Mouse (Mus musculus): ENCODE data around the gene Sumo1. TPM values are rescaled to one million over a fixed set of nuclear protein-coding genes. Genes with fewer than 3 reads are reported as not detected.
A peak's percentile ranks its signal among the peaks of the same experiment; 100 is the strongest.

Gene Sumo1
- total and polyA plus RNA-seq, 3 experiments, result 129 to 131 TPM; not detected in 1

DNA sequence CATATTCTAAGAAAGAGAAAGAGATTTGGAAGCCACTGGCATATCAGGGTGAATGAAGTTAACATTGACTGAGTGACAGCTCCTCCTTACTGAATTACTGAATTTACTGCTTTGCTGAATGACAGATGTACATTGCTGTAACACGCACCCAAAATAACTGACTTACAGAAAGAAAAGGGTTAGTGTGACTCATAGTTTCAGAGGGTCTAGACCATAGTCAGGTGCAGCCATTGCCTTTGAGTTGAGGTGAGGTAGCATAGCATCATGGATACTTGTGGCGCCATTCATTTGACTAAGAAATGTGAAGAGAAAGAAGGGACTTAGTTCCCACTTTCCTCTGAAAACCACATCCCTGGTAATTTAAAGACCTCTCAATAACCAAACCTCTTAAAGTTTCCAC, 3.0 kb upstream of the Sumo1 start:
- DNase-seq (ENCODE audit: low read depth, low spot score), result no peak
- H3K27ac ChIP-seq (ENCODE audit: control insufficient read depth, low read depth, low read length), result no peak overlapping the region
- H3K79me2 ChIP-seq (ENCODE audit: control insufficient read depth, insufficient read depth, low read length, poor library complexity), result peaks cover 31% of the 10 kb centered on the region

DNA sequence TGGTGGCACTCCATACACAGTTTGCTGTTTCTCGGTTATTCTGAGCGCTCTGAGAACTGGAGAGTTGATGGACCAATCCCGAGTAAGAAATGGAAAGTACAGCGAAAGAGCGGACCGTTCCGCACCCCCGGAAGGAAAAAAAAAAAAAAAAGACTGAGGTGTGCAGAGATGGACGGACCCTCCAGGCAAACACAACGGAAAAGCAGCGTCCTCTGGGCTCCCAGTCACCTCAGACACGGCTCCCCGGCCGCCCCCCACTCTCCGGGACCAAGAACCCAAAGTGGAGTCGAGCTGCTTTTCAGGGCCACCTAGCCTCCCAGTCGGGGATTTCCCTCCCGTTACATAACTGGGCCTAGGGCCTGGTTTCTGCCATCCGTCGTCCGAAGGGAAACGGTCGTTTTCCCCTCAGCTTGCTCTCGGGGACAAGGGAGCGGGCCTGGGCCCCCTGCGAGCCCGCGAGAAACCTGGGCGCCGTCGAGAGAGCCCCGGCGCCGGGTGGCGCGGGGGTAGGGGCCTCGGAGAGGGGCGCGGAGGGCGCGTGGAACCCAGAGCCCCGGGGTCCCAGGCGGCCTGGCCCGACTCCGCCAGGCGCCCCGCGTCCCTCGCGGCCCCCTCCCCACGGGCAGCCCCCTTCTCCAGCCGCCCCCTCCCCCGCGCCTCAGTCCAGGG, 538 bp downstream of the Sumo1 start:
- peak; percentile 79 for DNase-seq (ENCODE audit: low read depth, low spot score)
- Histone ChIP-seq H3K9me3 (replicated peaks; ENCODE audit: insufficient read depth, low read length) (no peaks in the 10 kb centered on the region), H3K79me2 (ENCODE audit: control insufficient read depth, insufficient read depth, low read length, poor library complexity) (peaks cover 61% of the 10 kb centered on the region), H3K27me3 (ENCODE audit: control insufficient read depth in 1 of 2, insufficient read depth in 2 of 2, low read length in 2 of 2) (no peaks in the 10 kb centered on the region), H3K27ac (ENCODE audit: control insufficient read depth, low read depth, low read length) (peak overlapping the region; percentile 73), H3K4me3 (ENCODE audit: control insufficient read depth in 1 of 2, insufficient read depth in 1 of 2, low read depth in 2 of 2, low read length in 2 of 2) (peak overlapping the region; percentile 77 to 89), H3K9ac (ENCODE audit: control insufficient read depth, low read depth, low read length, poor library complexity, severe bottlenecking) (peak overlapping the region; percentile 97), H3K36me3 (ENCODE audit: control insufficient read depth in 1 of 2, insufficient read depth in 2 of 2, low read length in 2 of 2) (peaks cover 0 to 20% of the 10 kb centered on the region in 2 experiments; a peak in 3 of 4 replicates), H3K4me1 (ENCODE audit: control insufficient read depth in 1 of 2, insufficient read depth in 2 of 2, low read length in 2 of 2) (peaks cover 5 to 6% of the 10 kb centered on the region in 2 experiments)
- no peak for TF ChIP-seq USF2 (IDR thresholded peaks at IDR 0.05; ENCODE audit: borderline replicate concordance in 1 of 2, insufficient read depth in 1 of 2, low read depth in 1 of 2, low read length in 2 of 2)
- no peak for TF ChIP-seq KAT2A (conservative IDR thresholded peaks at IDR 0.05; ENCODE audit: low read depth, low read length)
- 0 out of 2 replicates have a peak, but pooled peaks have one; percentile 57 for TF ChIP-seq SIN3A (IDR thresholded peaks at IDR 0.05; ENCODE audit: low read length)
- no peak for TF ChIP-seq ETS1 (IDR thresholded peaks at IDR 0.05; ENCODE audit: low read depth, low read length)
- TF ChIP-seq CHD2 (IDR thresholded peaks at IDR 0.05; ENCODE audit: low read length), result no peak
- TF ChIP-seq NRF1 (IDR thresholded peaks at IDR 0.05; ENCODE audit: insufficient read depth, low read depth, low read length, poor library complexity, severe bottlenecking), result no peak
- no peak for TF ChIP-seq NELFE (IDR thresholded peaks at IDR 0.05; ENCODE audit: low read depth, low read length)
- TF ChIP-seq MAFK (IDR thresholded peaks at IDR 0.05; ENCODE audit: borderline replicate concordance, low read depth, low read length), result no peak
- TF ChIP-seq JUND (IDR thresholded peaks at IDR 0.05; ENCODE audit: low read depth, low read length), result no peak
- no peak for TF ChIP-seq POLR2AphosphoS5 (IDR thresholded peaks at IDR 0.05; ENCODE audit: borderline replicate concordance, low read depth, low read length)
- no peak for TF ChIP-seq POLR2AphosphoS2 (IDR thresholded peaks at IDR 0.05; ENCODE audit: low read length)
- TF ChIP-seq MYC (IDR thresholded peaks at IDR 0.05; ENCODE audit: low read depth, low read length), result 0 out of 2 replicates have a peak, but pooled peaks have one; percentile 6
- 0 out of 2 replicates have a peak, but pooled peaks have one; percentile 25 for TF ChIP-seq MAZ (IDR thresholded peaks at IDR 0.05; ENCODE audit: low read depth, low read length)
- no peak for TF ChIP-seq POLR2A (IDR thresholded peaks at IDR 0.05; ENCODE audit: control insufficient read depth in 1 of 2, insufficient read depth in 1 of 2, low read depth in 1 of 2, low read length in 2 of 2, poor library complexity in 1 of 2)
- TF ChIP-seq ZC3H11A (IDR thresholded peaks at IDR 0.05; ENCODE audit: low read depth, low read length), result no peak
- peak; percentile 90 for TF ChIP-seq ZNF384 (IDR thresholded peaks at IDR 0.05; ENCODE audit: low read depth, low read length)
- TF ChIP-seq ZMIZ1 (IDR thresholded peaks at IDR 0.05; ENCODE audit: low read depth, low read length), result no peak
- no peak for TF ChIP-seq TAL1 (IDR thresholded peaks at IDR 0.05; ENCODE audit: low read length)
- no peak for TF ChIP-seq RAD21 (IDR thresholded peaks at IDR 0.05; ENCODE audit: low read depth, low read length)
- TF ChIP-seq GABPA (IDR thresholded peaks at IDR 0.05; ENCODE audit: low read depth, low read length), result no peak
- TF ChIP-seq ZKSCAN1 (IDR thresholded peaks at IDR 0.05; ENCODE audit: low read depth, low read length), result no peak
- TF ChIP-seq ELF1 (IDR thresholded peaks at IDR 0.05; ENCODE audit: low read depth, low read length), result 0 out of 2 replicates have a peak, but pooled peaks have one; percentile 36
- TF ChIP-seq TBP (IDR thresholded peaks at IDR 0.05; ENCODE audit: low read depth, low read length), result peak; percentile 38; the same call in 1 of the 2 replicates
- peak; percentile 52 for TF ChIP-seq HCFC1 (IDR thresholded peaks at IDR 0.05; ENCODE audit: low read depth, low read length)
- TF ChIP-seq MXI1 (IDR thresholded peaks at IDR 0.05; ENCODE audit: low read depth, low read length), result no peak; the same call in 1 of the 2 replicates
- no peak for TF ChIP-seq UBTF (IDR thresholded peaks at IDR 0.05; ENCODE audit: borderline replicate concordance, insufficient read depth, low read depth, low read length)

More for the DNA sequence above, 3.0 kb upstream of the Sumo1 start:
- no peaks in the 10 kb centered on the region for H3K27me3 ChIP-seq (ENCODE audit: control insufficient read depth in 1 of 2, insufficient read depth in 2 of 2, low read length in 2 of 2)
- no peak overlapping the region for H3K4me3 ChIP-seq (ENCODE audit: control insufficient read depth in 1 of 2, insufficient read depth in 1 of 2, low read depth in 2 of 2, low read length in 2 of 2)
- TF ChIP-seq RCOR1 (IDR thresholded peaks at IDR 0.05; ENCODE audit: low read depth, low read length), result no peak
- no peak for TF ChIP-seq USF2 (IDR thresholded peaks at IDR 0.05; ENCODE audit: borderline replicate concordance in 1 of 2, insufficient read depth in 1 of 2, low read depth in 1 of 2, low read length in 2 of 2)
- no peak for TF ChIP-seq ZC3H11A (IDR thresholded peaks at IDR 0.05; ENCODE audit: low read depth, low read length)
- no peak for TF ChIP-seq MAZ (IDR thresholded peaks at IDR 0.05; ENCODE audit: low read depth, low read length)
- TF ChIP-seq JUND (IDR thresholded peaks at IDR 0.05; ENCODE audit: low read depth, low read length), result no peak
- TF ChIP-seq MXI1 (IDR thresholded peaks at IDR 0.05; ENCODE audit: low read depth, low read length), result no peak
- no peak for TF ChIP-seq UBTF (IDR thresholded peaks at IDR 0.05; ENCODE audit: borderline replicate concordance, insufficient read depth, low read depth, low read length)
- no peak for TF ChIP-seq MEF2A (IDR thresholded peaks at IDR 0.05; ENCODE audit: extremely low read depth, insufficient replicate concordance, low read depth, low read length, poor library complexity, severe bottlenecking)
- no peak for TF ChIP-seq SIN3A (IDR thresholded peaks at IDR 0.05; ENCODE audit: low read length)
- no peak for TF ChIP-seq RAD21 (IDR thresholded peaks at IDR 0.05; ENCODE audit: low read depth, low read length)
- TF ChIP-seq NRF1 (IDR thresholded peaks at IDR 0.05; ENCODE audit: insufficient read depth, low read depth, low read length, poor library complexity, severe bottlenecking), result no peak
- no peak for TF ChIP-seq MAX (IDR thresholded peaks at IDR 0.05; ENCODE audit: low read length)
- peaks cover 4 to 5% of the 10 kb centered on the region in 2 experiments for H3K4me1 ChIP-seq (ENCODE audit: control insufficient read depth in 1 of 2, insufficient read depth in 2 of 2, low read length in 2 of 2)
- no peak overlapping the region for H3K9ac ChIP-seq (ENCODE audit: control insufficient read depth, low read depth, low read length, poor library complexity, severe bottlenecking)
- peaks cover 0 to 8% of the 10 kb centered on the region in 2 experiments; a peak in 2 of 4 replicates for H3K36me3 ChIP-seq (ENCODE audit: control insufficient read depth in 1 of 2, insufficient read depth in 2 of 2, low read length in 2 of 2)
- no peaks in the 10 kb centered on the region for H3K9me3 ChIP-seq (replicated peaks; ENCODE audit: insufficient read depth, low read length)
